Mouse (Mus musculus) cortical plate, adult 2 months (tissue): ENCODE measurements at regions not wholly inside any gene's neighbourhood (a gene's known extent, or its start where the extent isn't known, plus 50 kb on each side); places are given as distances from the start of the nearest gene placed in this dataset.

Experiments used
- CTCF ChIP-seq: fragments of 200-500 bp; IDR thresholded peaks from 2 replicates; pipeline ENCODE4 v1.5.1; 2011; ENCODE audit warnings: mild to moderate bottlenecking, control low read depth, low read length; ENCODE audit not compliant: insufficient read depth; ENCODE audit errors: extremely low read depth
- POLR2A ChIP-seq: fragments of 200-500 bp; IDR thresholded peaks from 2 replicates; pipeline ENCODE4 v1.6.1; 2011; ENCODE audit warnings: mild to moderate bottlenecking, low read length, control low read depth; ENCODE audit not compliant: insufficient read depth; ENCODE audit errors: extremely low read depth

DNA sequence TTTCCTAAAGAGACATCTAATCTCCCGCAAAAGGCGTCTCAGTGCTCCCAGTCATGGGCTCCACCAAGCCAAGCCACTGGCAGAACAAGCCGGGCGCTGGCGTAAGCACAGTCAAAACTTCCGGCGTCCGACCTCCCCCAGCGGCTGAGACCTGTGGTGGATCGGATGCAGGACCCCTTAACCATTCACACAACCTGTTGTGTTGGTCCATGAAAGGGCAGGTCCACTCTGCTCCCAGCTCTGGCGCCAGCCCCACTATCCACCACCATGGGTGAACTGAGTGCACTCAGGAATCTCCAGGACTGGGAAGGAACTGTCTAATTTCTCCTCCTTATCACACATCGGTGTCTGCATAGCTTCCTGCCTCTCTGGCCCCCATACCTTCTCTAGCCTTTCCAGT is 94.8 kb upstream of the Fut8 start:
- no peak for TF ChIP-seq CTCF
- TF ChIP-seq POLR2A, result no peak
